Mouse (Mus musculus) E14TG2a.4 (cell line): ENCODE results near the gene Sipa1l1.
A peak's percentile ranks its signal among the peaks of the same experiment; 100 is the strongest.

ENCODE experiments used
- CTCF ChIP-seq: conservative IDR thresholded peaks from 2 replicates; pipeline ENCODE4 v1.5.1; 2014; ENCODE audit warnings: low read length
- NANOG ChIP-seq: IDR thresholded peaks from 2 replicates; pipeline ENCODE4 v1.6.1; 2014; ENCODE audit warnings: borderline replicate concordance, low read length, mixed read lengths

GRCm38 (mm10) chr12:82320204-82320603 is 151.1 kb downstream of the Sipa1l1 start:
- no peak for TF ChIP-seq CTCF
- TF ChIP-seq NANOG: peak; percentile 77; the same call in 1 of the 2 replicates
